Mouse (Mus musculus): ENCODE measurements around the gene Cpne8.
"Not testable (repeated sequence)": the region's sequence is repeated elsewhere in the genome, so short reads cannot be mapped to it uniquely, and the experiment has no call there.

Gene Cpne8

DNA sequence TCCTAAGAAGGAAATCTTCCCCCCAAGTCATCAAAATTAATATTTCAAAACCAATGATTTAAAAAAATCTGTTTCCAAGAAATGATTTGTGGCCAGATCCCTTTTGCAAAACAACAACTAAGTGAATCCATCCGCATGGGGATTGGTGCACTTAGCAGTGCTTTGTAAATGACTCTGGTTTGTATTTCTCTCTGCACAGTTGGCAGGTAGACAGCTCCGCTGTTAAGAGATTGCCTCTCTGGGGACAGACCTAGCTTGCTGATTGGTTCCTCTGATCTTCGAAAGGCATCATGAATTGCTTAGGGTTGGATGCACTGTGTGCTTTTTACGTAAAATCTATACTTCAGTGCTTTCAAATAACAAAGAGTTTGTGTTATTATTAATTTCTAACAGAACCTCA, 68.5 kb downstream of the Cpne8 start:
- not testable (repeated sequence) for DNase-seq (ENCODE audit: low spot score)

DNA sequence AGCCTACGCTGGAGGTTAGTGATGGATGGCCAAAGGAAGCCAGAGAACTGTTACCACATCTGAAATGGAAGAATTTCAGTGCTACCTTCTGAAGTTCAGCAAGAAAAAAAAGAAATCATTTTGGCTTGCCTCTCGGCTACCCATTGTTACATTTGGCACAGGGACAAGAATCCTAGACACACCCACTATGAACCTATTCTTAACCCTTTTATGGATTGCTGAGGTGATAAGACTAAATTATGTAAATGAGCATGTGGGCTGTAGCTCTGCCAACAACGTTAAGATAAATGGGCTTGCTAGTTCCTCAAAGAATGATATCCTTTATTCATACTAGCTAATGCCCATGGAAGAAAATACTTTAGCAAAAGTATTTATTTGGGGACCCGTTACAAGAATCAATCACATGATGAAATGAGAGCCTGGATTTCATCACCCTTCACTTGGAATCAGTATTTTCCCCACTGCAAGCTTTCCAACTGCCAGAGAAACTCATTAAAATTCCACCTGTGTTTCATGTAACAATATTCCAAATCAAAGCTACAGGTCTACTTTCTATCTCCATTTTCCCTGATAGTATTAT, 69.3 kb downstream of the Cpne8 start:
- no peak for DNase-seq (ENCODE audit: low spot score)

DNA sequence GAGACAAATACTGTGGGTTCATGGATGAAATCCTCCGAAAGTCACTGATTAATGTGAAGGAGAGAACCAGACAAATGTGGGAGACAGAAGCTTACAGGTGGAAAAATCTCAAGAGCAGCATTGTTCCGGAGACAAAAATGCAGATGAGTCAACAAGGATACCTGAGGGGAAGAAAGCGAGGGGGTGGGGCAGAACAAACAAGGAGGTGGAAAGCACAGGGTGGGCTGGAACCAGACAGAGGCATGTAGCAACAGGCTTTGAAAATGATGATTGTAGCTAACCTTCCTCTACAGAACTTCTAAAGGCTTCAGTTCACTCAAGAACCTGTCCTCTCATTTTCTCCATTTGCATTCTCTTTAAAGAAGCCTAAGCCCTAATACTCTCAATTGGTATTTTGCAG, 70.9 kb downstream of the Cpne8 start:
- no peak for DNase-seq (ENCODE audit: low spot score)

DNA sequence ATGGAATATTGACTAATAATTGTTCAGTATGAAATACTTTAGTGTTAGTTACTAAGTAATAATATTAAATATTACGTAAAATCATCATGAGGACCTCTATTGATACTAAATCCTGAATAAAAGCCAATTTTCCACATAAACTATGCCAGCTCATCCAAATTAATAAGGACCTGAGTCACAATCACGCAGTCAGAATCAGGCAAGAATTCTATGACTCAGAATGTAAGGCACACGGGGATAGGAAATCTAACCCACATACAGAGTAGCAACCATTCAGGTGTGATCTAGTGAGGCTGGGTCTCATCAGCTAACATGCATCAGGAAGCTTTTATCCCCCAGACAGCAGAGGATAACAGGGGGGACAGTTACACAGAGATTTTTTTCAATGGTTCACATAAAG, 72.1 kb downstream of the Cpne8 start:
- DNase-seq (ENCODE audit: low spot score), result no peak

DNA sequence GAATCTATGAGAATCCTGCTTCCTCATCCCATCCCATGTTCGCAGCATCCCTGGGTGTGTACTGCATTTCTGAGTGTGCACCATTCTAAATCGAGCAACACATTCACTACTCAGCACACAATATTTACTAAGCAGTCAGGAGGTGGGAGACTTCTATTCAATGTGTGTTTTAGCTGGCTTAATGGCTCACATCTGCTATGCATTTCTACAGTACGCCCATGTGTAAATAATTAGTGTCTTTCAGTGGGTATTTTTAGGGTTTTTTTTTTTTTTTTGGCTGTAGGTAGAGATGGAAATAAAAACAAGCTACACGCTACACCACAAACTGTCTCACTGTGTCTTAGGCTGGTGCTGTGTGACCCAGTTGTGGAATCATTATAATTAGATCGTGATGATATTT, 75.6 kb downstream of the Cpne8 start:
- DNase-seq (ENCODE audit: low spot score), result no peak

DNA sequence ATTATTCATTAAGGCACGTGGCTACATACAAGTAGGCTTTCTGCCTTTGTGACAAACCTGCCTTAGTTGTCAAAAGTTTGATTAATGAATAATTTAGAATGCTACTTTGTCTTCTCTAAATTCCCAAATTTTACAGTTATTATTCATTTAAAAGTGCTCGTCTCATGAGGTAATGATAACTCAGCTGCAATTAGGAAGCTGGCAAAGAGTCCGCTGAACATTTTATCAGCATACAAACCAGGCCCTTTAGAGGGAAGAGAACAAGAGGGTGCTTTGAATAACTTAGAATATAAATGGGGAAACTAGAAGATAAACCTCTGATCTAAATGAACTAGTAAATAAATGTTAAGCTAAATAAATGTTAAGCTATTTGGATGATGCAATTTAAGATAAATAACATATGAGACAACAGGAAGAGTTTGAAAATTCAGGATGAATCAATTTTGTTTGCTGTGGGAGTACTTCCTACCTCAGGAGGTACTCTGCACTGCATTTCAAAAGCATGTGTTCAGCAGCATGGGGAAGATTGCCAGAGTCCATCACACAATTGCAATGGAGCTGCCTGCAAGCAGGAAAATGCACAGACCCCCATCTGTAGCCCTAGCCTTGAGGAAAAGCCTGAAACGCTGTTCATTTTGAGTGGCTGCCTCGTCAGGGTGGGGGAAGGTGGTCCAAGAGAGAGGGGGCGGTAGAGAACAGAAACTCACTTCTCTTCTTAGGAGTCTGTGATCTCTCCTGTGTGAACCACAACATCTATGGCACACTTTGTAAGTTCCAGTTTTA, 81.3 kb downstream of the Cpne8 start:
- no peak for DNase-seq (ENCODE audit: low spot score)

DNA sequence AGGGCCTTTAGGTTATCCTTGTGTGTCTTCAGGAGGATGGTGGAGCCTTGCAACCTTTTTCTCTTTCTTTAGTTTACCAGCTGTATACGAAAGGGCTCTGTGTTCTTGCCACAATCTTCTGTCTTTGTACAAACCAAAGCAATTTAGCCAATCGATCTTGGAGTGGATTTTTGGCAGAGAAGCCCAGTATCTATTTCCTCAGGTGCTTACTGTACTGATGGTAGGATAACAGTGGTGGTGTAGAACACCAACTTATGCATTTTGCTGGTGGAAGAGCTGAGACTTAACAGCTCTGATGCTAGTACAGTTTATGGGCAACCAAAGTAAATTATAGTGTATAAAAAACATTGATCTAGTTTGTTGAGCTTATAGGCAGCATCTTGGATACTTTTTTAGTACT, 83.6 kb downstream of the Cpne8 start:
- DNase-seq (ENCODE audit: low spot score), result no peak

DNA sequence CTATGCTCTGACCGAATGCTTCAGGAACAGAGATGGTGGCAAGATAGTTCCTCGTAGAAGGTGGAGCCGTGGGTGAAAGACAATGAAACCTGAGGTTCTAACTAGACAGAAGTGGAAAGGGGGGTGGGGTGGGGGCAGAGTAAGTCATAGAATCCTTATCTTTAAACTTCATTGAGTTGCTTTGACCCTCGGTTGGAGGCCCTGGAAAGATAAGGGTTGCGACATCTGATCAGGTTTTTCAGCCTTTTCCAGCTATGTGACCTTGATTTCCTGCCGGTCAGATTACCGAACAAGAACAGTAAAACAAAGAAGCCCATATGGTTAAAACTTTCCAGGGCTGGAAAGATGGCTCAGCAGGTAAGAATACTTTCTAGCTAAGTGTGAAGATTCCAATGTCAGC, 89.6 kb downstream of the Cpne8 start:
- DNase-seq (ENCODE audit: low spot score), result no peak

DNA sequence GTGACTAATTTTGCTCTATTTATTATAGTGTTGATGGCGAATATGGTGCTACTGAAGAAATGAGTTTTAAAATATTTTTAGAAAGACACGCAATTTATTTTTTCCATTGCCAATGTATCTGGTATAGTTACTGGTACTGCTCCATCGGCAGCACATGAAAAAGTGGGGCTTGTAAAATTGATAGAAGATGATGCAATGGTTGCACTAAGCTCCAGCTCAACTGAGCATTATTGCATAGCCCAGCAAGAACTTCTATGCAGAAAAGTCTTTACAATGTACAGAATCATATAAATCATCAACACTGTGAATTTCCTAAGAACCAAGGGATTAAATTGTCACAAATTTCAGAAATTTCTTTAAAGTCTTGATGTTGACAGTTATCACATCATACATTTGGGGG, 101.8 kb downstream of the Cpne8 start:
- no peak for DNase-seq (ENCODE audit: low spot score)

DNA sequence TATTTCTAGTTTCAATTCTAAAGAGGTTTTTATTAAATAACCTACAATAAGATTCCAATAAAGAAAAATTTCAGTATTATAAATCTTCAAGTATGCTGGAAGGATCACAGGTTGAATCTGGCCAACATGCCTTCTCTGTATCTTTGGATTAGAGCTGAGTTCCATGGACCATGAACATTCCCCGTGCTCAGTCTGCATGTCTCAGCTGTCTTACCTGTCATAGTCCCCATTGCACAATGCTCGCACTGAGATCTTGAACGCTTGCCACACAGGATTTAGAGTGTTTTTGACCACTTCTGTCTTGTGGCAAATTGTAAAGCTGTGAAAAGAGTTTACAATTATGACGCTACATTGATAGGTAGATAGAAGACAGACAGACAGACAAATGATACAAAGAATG, 110.0 kb downstream of the Cpne8 start:
- no peak for DNase-seq (ENCODE audit: low spot score)

DNA sequence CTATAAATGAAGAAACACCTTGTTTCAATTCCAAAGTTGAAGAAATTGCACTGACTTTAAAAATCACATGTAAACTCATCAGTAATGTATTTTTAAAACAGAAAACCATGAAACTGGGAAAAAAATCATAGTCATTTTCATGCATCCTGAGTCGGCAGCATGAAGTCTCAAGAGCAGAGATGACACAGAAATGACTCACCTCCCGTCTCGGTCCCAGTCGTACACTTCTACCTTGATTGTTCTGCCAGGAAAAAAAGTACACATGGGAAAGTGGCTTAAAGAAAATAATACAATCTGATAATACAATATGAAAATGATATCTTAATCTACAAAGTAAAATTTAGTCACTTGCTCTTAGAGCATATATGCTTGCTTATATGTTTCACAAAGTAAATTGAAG, 111.2 kb downstream of the Cpne8 start:
- no peak for DNase-seq (ENCODE audit: low spot score)

DNA sequence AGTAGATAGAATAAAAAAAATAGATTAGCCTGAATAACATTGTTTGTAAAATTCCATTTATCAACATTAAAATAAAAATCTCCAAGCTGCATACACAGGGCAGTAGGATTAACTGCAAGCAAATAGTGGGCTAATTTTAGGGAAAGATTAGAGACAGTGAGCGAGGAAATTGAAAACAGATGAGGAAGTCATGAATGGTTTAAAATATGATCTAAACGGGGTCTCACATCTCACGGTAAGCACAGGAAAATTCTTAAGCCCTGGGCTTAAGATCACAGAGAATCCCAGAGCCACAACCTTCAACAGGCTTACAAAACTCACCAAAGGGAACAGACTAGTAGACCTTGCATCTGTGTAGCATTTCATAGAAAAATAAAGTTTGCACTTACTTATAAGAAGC, 115.2 kb downstream of the Cpne8 start:
- no peak for DNase-seq (ENCODE audit: low spot score)

DNA sequence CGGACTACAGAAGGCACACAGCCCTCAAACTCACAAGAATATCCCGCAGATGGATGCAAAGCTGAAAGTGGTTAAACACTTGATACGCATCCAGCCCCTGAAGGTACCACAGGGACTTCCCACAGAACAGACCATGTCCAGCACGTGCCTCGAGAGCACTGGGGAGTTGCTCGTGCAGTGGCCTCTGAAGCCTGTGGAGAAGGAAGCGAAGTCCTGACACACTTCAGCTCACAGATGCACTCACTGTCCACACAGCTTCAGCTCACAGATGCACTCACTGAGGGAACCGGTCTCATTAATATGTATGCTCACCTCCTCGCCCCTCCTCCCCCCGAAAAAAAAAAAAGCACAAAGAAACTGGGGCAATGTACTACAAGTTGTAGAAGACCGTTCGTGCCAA, 117.6 kb downstream of the Cpne8 start:
- DNase-seq (ENCODE audit: low spot score), result no peak

DNA sequence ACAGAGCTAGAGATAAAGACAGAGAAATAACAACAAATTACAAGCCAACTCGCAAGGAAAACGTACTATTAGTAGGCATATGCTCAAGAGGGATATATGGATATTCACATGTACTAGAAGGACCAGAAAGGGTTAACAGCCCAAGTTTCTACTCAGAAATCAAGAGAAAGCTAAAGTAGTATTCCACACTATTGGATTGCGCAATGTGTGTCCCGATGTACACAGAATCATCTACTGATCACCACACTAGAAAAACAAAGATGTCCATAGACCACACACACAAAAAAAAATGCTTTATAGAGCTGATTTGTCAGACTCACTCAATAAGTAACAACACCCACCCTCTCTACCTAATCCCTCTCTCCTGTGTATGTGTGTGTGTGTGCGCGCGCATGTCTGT, 130.6 kb downstream of the Cpne8 start:
- no peak for DNase-seq (ENCODE audit: low spot score)

DNA sequence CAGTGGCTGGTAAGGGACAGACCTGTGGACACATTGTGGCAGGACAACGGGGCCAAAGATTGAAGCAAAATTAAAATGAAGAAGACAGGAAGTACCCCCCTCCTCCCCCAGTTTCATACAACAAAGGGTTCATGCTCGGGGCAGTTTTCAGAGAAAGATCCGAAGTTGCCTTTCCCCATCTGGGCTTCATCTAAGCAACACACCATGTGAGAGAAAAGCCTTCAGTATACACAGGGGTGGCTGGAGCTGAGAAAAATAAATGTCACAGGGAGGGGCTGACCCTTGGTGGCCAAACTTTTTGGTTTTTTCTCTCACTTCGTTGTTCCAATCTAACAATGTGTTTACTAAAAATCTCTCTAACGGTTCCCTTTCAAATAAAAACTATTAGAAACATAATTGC, 135.8 kb downstream of the Cpne8 start:
- no peak for DNase-seq (ENCODE audit: low spot score)

DNA sequence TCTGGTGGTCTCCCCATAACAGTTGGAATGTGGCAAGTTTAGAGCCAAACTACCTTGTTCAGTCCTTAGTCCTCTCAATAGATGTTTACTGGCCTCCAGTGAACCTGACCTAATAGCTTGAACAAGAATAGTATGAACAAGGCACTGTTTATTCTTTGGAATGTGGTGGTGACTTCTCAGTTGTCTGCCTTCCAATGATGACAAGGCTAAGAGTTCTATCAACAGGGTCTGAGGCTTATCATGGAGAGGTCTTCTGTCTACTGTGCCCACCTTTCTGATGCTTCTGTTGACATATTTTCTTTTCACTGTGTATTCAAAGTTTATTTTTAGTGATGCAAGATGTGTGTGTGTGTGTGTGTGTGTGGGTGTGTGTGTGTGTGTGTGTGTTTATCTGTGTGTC, 137.1 kb downstream of the Cpne8 start:
- DNase-seq (ENCODE audit: low spot score), result no peak

DNA sequence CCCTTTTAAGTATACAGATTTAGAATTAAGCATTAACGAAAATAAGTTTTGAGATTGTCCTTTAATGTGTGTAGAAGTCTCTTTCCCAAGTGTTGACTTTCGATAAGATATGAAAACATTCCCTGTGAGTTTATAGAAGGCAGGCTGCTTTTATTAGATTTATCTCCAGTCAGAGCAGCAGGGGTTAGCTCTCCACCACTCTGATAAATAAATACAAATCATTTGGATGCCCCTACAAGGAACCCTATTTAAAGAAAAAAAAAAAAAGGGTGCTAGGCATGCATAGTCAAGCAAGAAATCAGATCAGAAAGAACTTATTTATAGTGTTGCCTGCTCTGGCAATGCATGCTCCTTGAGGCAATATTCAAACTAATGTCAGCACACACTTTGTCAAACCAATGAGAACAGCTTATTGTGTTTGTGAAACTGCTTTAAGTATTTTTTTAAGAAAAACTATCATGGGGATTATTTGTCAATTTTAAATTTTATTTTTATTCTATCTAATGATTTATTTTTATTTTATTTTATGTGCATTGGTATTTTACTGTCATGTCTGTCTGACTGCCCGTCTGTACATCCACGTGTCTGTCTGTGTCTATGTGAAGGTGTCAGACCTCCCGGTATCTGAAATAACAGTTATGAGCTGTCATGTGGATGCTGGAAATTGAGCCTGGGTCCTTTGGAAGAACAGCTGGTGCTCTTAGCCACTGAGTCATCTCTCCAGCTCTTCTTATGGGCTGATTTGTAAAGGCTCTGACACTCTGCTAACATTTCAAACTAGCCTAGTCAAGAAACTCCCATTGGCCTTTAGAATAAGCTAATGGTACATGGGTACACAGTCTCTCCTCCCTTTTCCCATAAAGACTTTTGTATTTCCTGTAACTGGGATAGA, 142.7 kb downstream of the Cpne8 start:
- DNase-seq (ENCODE audit: low spot score), result no peak

DNA sequence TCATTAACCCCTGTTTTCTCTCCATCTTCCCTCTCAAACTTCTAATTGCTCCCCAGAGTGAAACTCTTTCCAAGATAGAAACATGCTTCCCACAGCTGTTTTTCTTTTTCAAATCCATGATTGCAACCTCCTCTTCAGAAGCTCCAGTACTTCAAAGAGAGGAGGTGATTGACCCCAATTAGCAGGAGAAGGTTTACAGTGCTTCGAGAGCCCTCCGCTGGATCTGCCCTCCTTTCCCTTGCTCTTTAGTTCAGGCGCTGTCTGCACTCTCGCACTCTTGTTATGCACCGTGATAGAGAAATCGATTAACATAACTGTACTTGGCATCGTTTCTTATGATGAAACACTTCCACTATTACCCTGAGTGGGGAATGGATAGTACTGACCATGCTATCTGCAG, 143.5 kb downstream of the Cpne8 start:
- no peak for DNase-seq (ENCODE audit: low spot score)

DNA sequence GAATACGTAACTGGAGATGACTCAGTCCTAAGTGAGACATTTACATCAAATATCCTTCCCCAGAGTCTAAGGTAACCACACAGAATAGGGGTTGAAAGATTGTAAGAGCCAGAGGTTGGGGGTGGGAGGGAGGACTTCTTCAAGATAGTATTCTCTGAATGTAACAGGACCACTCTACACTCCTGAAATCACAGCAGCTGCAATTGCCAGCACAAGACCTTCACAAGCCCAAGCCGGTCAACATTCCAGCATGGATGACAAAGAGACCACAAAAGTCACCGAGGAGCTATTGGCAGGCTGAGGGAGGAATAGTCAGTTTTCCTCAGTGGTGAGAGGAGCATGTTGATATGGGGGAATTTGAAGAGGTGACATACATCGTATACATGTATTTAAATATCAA, 166.5 kb downstream of the Cpne8 start:
- DNase-seq (ENCODE audit: low spot score), result no peak

DNA sequence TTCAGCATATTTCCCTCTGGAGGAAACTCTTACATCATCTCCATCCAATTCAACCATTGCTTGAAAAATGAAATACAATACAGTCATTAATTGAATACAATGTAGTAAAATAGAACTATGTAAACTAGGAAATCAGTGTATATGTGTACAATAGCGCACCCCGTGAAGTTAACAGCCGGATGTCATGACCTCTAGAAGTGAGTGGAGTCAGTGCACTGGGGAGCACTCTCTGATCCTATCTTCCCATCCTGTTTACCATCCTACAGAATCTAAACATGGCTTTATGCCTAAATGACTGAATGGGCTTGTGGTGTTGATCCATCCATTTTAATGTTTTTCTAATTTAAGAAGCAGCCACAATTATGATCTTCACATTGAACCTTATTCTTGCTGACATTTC, 182.2 kb downstream of the Cpne8 start:
- DNase-seq (ENCODE audit: low spot score), result no peak

DNA sequence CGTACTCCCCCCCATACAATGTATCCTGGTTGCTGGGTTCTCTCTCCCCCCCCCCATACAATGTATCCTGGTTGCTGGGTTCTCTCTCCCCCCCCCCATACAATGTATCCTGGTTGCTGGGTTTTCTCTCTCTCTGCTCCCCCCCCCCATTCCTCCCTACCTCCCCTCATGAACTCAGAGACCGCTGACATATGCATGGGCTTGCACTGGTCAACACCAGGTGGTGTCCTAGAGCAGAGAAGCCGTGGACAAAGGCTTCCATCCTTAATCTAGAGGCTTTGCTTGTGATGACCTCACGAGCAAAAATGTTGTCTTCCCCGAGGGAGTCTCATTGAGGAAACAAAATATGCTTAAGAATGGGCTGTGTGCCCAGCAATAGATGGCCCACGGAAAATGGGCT, 187.7 kb downstream of the Cpne8 start:
- DNase-seq (ENCODE audit: low spot score), result no peak

DNA sequence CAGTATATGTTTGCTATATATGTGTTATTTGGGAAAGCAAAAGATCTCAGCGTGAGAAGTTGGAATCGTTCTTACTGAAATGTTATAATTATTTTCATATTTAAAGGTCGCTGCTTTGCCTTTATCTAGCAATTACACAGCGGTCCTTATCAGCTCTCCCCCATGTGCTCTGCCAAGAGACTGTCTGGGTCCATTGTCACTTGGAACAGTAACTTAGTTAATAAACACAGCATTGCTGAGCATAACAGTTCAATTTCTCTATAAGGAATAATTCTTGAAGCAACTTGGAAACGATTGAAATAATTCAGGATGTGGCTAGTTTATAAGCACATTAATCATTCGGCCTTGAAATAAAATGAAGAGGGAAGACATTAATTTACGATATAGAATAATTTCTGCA, 189.0 kb downstream of the Cpne8 start:
- no peak for DNase-seq (ENCODE audit: low spot score)

DNA sequence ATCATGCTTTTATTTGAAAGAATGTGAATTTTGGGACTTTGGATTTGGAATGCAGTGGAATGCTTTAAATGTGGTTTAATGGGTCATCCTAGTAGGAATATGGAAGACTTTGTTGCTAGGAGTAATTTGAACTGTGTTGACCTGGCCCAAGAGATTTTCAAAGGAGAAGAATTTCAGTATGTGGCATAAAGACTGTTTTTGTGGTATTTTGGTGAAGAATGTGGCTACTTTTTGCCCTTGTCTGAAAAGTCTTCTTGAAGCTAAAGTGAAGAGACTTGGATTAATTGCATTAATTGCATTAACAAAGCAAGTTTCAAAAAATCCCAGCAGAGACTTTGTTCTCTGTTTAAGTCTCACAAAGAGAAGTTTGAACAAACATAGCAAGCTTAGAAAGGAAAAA, 208.7 kb downstream of the Cpne8 start:
- not testable (repeated sequence) for DNase-seq (ENCODE audit: low spot score)
